Mouse (Mus musculus) lung, adult 2 months (tissue): ENCODE measurements around the gene Ap1s3. TPM values are rescaled to one million over a fixed set of nuclear protein-coding genes. Genes with fewer than 3 reads are reported as not detected.

ENCODE experiments used
- DNase-seq: peaks from one replicate; pipeline ENCODE4 v3.0.0; 2022
- H3K4me1 ChIP-seq: fragments of 200-500 bp; 2 replicates; pipeline ENCODE4 v1.6.1; 2011; ENCODE audit warnings: low read length; ENCODE audit not compliant: control insufficient read depth, insufficient read depth
- H3K4me3 ChIP-seq: fragments of 200-500 bp; replicated peaks from 2 replicates; pipeline ENCODE3; 2011; ENCODE audit warnings: low read depth, mild to moderate bottlenecking, control low read depth, low read length; ENCODE audit errors: extremely low read depth
- CTCF ChIP-seq: fragments of 200-500 bp; IDR thresholded peaks from 2 replicates; pipeline ENCODE4 v1.5.1; 2011; ENCODE audit warnings: mild to moderate bottlenecking, low read length, control low read depth; ENCODE audit not compliant: insufficient read depth
- POLR2A ChIP-seq: fragments of 200-500 bp; IDR thresholded peaks from 2 replicates; pipeline ENCODE4 v1.6.1; 2011; ENCODE audit warnings: low read depth, mild to moderate bottlenecking, control low read depth, low read length, borderline replicate concordance; ENCODE audit errors: extremely low read depth
- WGBS: fragments of 180-500 bp; shearing (Covaris S2); methylation state at CpG from one replicate; pipeline ENCODE4 v1.1.7; 2018; 5-methylcytosine and 5-hydroxymethylcytosine counted together
- polyA plus RNA-seq: library from polyadenylated mRNA; depleted of rRNA; stranded (reverse); fragments of >200 nt; gene quantifications from 2 replicates; pipeline ENCODE4 v1.2.3, GENCODE M21; 2012; rRNA removed

The Ap1s3 gene
- 36.1 and 40.0 TPM in 2 replicates for polyA plus RNA-seq

GRCm38 (mm10) chr1:79671543-79672337 is at the start of gene Ap1s3:
TSS of gene Ap1s3 (minus strand) at chr1:79671972.
- Histone ChIP-seq H3K4me3 (peak within 1 kb of the TSS; percentile 84), H3K4me1 (no peaks in the 10 kb centered on the region; the same call in 1 of the 2 replicates)
- peak; percentile 77 for DNase-seq
- TF ChIP-seq CTCF (no peak), POLR2A (peak; percentile 33; the same call in 1 of the 2 replicates)
- under 1% methylated on average over 51 of the region's 51 CpGs for WGBS

GRCm38 (mm10) chr1:79714152-79714923 is 42.6 kb upstream of the Ap1s3 start:
- TF ChIP-seq CTCF (no peak), POLR2A (no peak)
- no peak overlapping the region for H3K4me3 ChIP-seq
- DNase-seq: no peak
- peaks cover 5% of the 10 kb centered on the region for H3K4me1 ChIP-seq
- WGBS: 76% methylated on average over 13 of the region's 13 CpGs

- H3K4me1 ChIP-seq: peaks cover 5% of the 10 kb centered on the region
- no peak for DNase-seq
- WGBS: 93% methylated on average over 5 of the region's 5 CpGs
Observed at GRCm38 (mm10) chr1:79713081-79713480, 41.3 kb upstream of the Ap1s3 start.

GRCm38 (mm10) chr1:79711147-79712126 is 39.7 kb upstream of the Ap1s3 start:
- no peak overlapping the region for H3K4me3 ChIP-seq
- no peak for TF ChIP-seq CTCF
- no peak for TF ChIP-seq POLR2A
- DNase-seq: no peak
- WGBS: 43% methylated on average over 18 of the region's 18 CpGs
- H3K4me1 ChIP-seq: peaks cover 5% of the 10 kb centered on the region

More at GRCm38 (mm10) chr1:79713081-79713480, 41.3 kb upstream of the Ap1s3 start:
- no peak overlapping the region for H3K4me3 ChIP-seq
- TF ChIP-seq CTCF (no peak), POLR2A (no peak)

GRCm38 (mm10) chr1:79710678-79711077 is 38.9 kb upstream of the Ap1s3 start:
- peaks cover 5% of the 10 kb centered on the region for H3K4me1 ChIP-seq
- WGBS: 28% methylated on average over 4 of the region's 4 CpGs
- DNase-seq: no peak
- TF ChIP-seq POLR2A (no peak), CTCF (no peak)
- no peak overlapping the region for H3K4me3 ChIP-seq

GRCm38 (mm10) chr1:79710216-79710615 is 38.4 kb upstream of the Ap1s3 start:
- Histone ChIP-seq H3K4me3 (no peak overlapping the region), H3K4me1 (peaks cover 5% of the 10 kb centered on the region)
- 84% methylated on average over 8 of the region's 8 CpGs for WGBS
- no peak for TF ChIP-seq CTCF
- no peak for TF ChIP-seq POLR2A
- DNase-seq: no peak

- 80% methylated on average over 9 of the region's 9 CpGs for WGBS
- no peak for DNase-seq
- peaks cover 5% of the 10 kb centered on the region for H3K4me1 ChIP-seq
- H3K4me3 ChIP-seq: no peak overlapping the region
- TF ChIP-seq POLR2A (no peak), CTCF (no peak)
Observed at GRCm38 (mm10) chr1:79707383-79707782, 35.6 kb upstream of the Ap1s3 start.

- DNase-seq: no peak
- WGBS: 77% methylated on average over 3 of the region's 3 CpGs
Observed at GRCm38 (mm10) chr1:79706707-79707106, 34.9 kb upstream of the Ap1s3 start.

More at GRCm38 (mm10) chr1:79706707-79707106, 34.9 kb upstream of the Ap1s3 start:
- no peak for TF ChIP-seq POLR2A
- TF ChIP-seq CTCF: no peak
- Histone ChIP-seq H3K4me1 (peaks cover 3% of the 10 kb centered on the region), H3K4me3 (no peak overlapping the region)
